Mouse (Mus musculus) layer of hippocampus, postnatal 36 days (tissue): Measurements from ENCODE around the gene Prss42. TPM values are rescaled to one million over a fixed set of nuclear protein-coding genes. Genes with fewer than 3 reads are reported as not detected.
A peak's percentile ranks its signal among the peaks of the same experiment; 100 is the strongest.

ENCODE experiments used
- DNase-seq, 2 experiments: peaks; one replicate each; pipeline ENCODE4 v3.0.0; 2022
- total RNA-seq, 2 experiments: library from RNA; stranded (reverse); gene quantifications; 2 replicates each; pipeline ENCODE4 v1.2.3; 2021

Gene Prss42
- total RNA-seq: not detected

GRCm38 (mm10) chr9:110797866-110798265 lies at the start of gene Prss42:
Gene Prss42, plus strand, starts transcription at chr9:110798166.
- DNase-seq: no peak

- no peak for DNase-seq
These were observed 49.5 kb upstream of the Prss42 start for GRCm38 (mm10) chr9:110748451-110748850.

- DNase-seq: no peak
These were observed 47.4 kb upstream of the Prss42 start for GRCm38 (mm10) chr9:110750404-110751187.

- DNase-seq: no peak
These were observed 46.6 kb upstream of the Prss42 start for GRCm38 (mm10) chr9:110751412-110751811.

- DNase-seq: no peak
These were observed 45.0 kb upstream of the Prss42 start for GRCm38 (mm10) chr9:110752917-110753435.

GRCm38 (mm10) chr9:110753773-110754172 lies 44.2 kb upstream of the Prss42 start:
- no peak for DNase-seq

GRCm38 (mm10) chr9:110757816-110758215 lies 40.1 kb upstream of the Prss42 start:
- no peak for DNase-seq

- peak; percentile 42 to 55 for DNase-seq
These were observed 39.4 kb upstream of the Prss42 start for GRCm38 (mm10) chr9:110758605-110759004.

- DNase-seq: peak; percentile 26 to 30
These were observed 38.7 kb upstream of the Prss42 start for GRCm38 (mm10) chr9:110759265-110759664.

- DNase-seq: no peak
These were observed 37.1 kb upstream of the Prss42 start for GRCm38 (mm10) chr9:110760886-110761285.

GRCm38 (mm10) chr9:110762763-110763162 lies 35.2 kb upstream of the Prss42 start:
- DNase-seq: no peak

- no peak for DNase-seq
These were observed 34.6 kb upstream of the Prss42 start for GRCm38 (mm10) chr9:110763405-110763804.

- DNase-seq: no peak
These were observed 25.6 kb upstream of the Prss42 start for GRCm38 (mm10) chr9:110772336-110772735.

- DNase-seq: no peak
These were observed 23.3 kb upstream of the Prss42 start for GRCm38 (mm10) chr9:110774403-110775268.

GRCm38 (mm10) chr9:110775269-110776022 lies 22.5 kb upstream of the Prss42 start:
- DNase-seq: no peak

- DNase-seq: no peak
These were observed 19.9 kb upstream of the Prss42 start for GRCm38 (mm10) chr9:110778100-110778499.

GRCm38 (mm10) chr9:110778559-110778958 lies 19.4 kb upstream of the Prss42 start:
- no peak for DNase-seq

GRCm38 (mm10) chr9:110779242-110779913 lies 18.6 kb upstream of the Prss42 start:
- no peak for DNase-seq

- DNase-seq: peak; percentile 90 to 91
These were observed 16.7 kb upstream of the Prss42 start for GRCm38 (mm10) chr9:110781256-110781721.

- DNase-seq: peak; percentile 69 to 78
These were observed 16.2 kb upstream of the Prss42 start for GRCm38 (mm10) chr9:110781731-110782130.

- no peak for DNase-seq
These were observed 14.4 kb upstream of the Prss42 start for GRCm38 (mm10) chr9:110783611-110784010.

GRCm38 (mm10) chr9:110788169-110788568 lies 9.8 kb upstream of the Prss42 start:
- no peak for DNase-seq
